Mouse (Mus musculus): ENCODE measurements around the gene Stx2. TPM values are rescaled to one million over a fixed set of nuclear protein-coding genes. Genes with fewer than 3 reads are reported as not detected.

The Stx2 gene
- total and polyA plus RNA-seq, 2 experiments from 2014 or later = 12.5 to 17.4 TPM

GRCm38 (mm10) chr5:129002571-129003011, 5.8 kb downstream of the Stx2 start:
- Histone ChIP-seq H3K4me2 (ENCODE audit: low read depth) (no peak overlapping the region), H3K9ac (no peak overlapping the region), H3K9me3 (ENCODE audit: low read length) (no peaks in the 10 kb centered on the region), H3K4me3 (ENCODE audit: low read depth, low read length) (no peak overlapping the region), H3K4me1 (ENCODE audit: insufficient read depth) (0 out of 2 replicates have a peak, but pooled peaks cover 7% of the 10 kb centered on the region), H3K27ac (ENCODE audit: low read depth, low read length) (no peak overlapping the region), H3K27me3 (ENCODE audit: insufficient read depth, low read length) (no peaks in the 10 kb centered on the region), H3K36me3 (ENCODE audit: insufficient read depth) (peaks cover 13% of the 10 kb centered on the region; the same call in 1 of the 2 replicates)
- DNase-seq (no peak), ATAC-seq (no peak)
- WGBS = 64% methylated on average over 14 of the region's 14 CpGs
- TF ChIP-seq CTCF (IDR thresholded peaks at IDR 0.05; ENCODE audit: low read depth) = no peak

- H3K4me1 ChIP-seq (ENCODE audit: insufficient read depth) = no peaks in the 10 kb centered on the region
- H3K36me3 ChIP-seq (ENCODE audit: insufficient read depth) = peaks cover 18% of the 10 kb centered on the region; the same call in 1 of the 2 replicates
- ATAC-seq (no peak), DNase-seq (no peak)
- no peak for TF ChIP-seq CTCF (IDR thresholded peaks at IDR 0.05; ENCODE audit: low read depth)
- H3K9ac ChIP-seq = no peak overlapping the region
- no peak overlapping the region for H3K4me2 ChIP-seq (ENCODE audit: low read depth)
- no peaks in the 10 kb centered on the region for H3K9me3 ChIP-seq (ENCODE audit: low read length)
- no peak overlapping the region for H3K27ac ChIP-seq (ENCODE audit: low read depth, low read length)
- WGBS = 49% methylated on average over 8 of the region's 8 CpGs
- H3K27me3 ChIP-seq (ENCODE audit: insufficient read depth, low read length) = no peaks in the 10 kb centered on the region
- H3K4me3 ChIP-seq (ENCODE audit: low read depth, low read length) = no peak overlapping the region
These were observed 7.5 kb downstream of the Stx2 start for GRCm38 (mm10) chr5:129000706-129001468.

- peak; percentile 76 for ATAC-seq
- Histone ChIP-seq H3K4me3 (ENCODE audit: low read depth, low read length) (no peak overlapping the region), H3K36me3 (ENCODE audit: insufficient read depth) (peaks cover 44% of the 10 kb centered on the region), H3K9ac (no peak overlapping the region), H3K27ac (ENCODE audit: low read depth, low read length) (no peak overlapping the region), H3K4me2 (ENCODE audit: low read depth) (no peak overlapping the region), H3K9me3 (ENCODE audit: low read length) (no peaks in the 10 kb centered on the region), H3K4me1 (ENCODE audit: insufficient read depth) (no peaks in the 10 kb centered on the region), H3K27me3 (ENCODE audit: insufficient read depth, low read length) (no peaks in the 10 kb centered on the region)
- peak; percentile 63 for DNase-seq
- WGBS = 40% methylated on average over 19 of the region's 19 CpGs
- TF ChIP-seq CTCF (IDR thresholded peaks at IDR 0.05; ENCODE audit: low read depth) = 0 out of 2 replicates have a peak, but pooled peaks have one; percentile 12
These were observed 21.0 kb downstream of the Stx2 start for GRCm38 (mm10) chr5:128987141-128987954.

GRCm38 (mm10) chr5:128985946-128986345, 22.4 kb downstream of the Stx2 start:
- Histone ChIP-seq H3K36me3 (ENCODE audit: insufficient read depth) (peaks cover 31% of the 10 kb centered on the region), H3K4me2 (ENCODE audit: low read depth) (no peak overlapping the region), H3K27me3 (ENCODE audit: insufficient read depth, low read length) (no peaks in the 10 kb centered on the region), H3K4me3 (ENCODE audit: low read depth, low read length) (no peak overlapping the region), H3K4me1 (ENCODE audit: insufficient read depth) (no peaks in the 10 kb centered on the region), H3K27ac (ENCODE audit: low read depth, low read length) (no peak overlapping the region), H3K9me3 (ENCODE audit: low read length) (no peaks in the 10 kb centered on the region), H3K9ac (no peak overlapping the region)
- DNase-seq = no peak
- no peak for ATAC-seq
- TF ChIP-seq CTCF (IDR thresholded peaks at IDR 0.05; ENCODE audit: low read depth) = no peak
- WGBS = 79% methylated on average over 13 of the region's 13 CpGs

DNA sequence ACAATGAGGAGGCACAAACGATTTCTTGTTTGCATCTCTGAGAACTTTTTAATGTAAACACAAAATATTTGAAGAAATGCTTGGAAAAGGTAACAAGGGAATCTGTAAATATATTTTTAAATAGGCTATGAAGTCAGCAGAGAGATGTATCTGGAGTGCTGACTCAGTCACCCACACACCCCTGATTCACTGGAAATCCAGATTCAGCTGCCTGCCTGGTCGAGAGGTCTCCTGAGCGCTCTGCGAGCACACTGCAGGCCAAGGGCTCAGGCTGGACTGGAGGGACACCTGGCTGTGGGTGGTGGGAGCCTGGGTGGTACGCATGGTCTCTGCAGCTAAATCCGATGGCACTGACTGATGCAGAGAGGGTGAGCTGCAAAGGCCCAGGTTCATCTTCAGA, 23.8 kb downstream of the Stx2 start:
- TF ChIP-seq CTCF (IDR thresholded peaks at IDR 0.05; ENCODE audit: low read depth) = no peak
- Histone ChIP-seq H3K4me3 (ENCODE audit: low read depth, low read length) (no peak overlapping the region), H3K27ac (ENCODE audit: low read depth, low read length) (no peak overlapping the region), H3K4me2 (ENCODE audit: low read depth) (no peak overlapping the region), H3K4me1 (ENCODE audit: insufficient read depth) (no peaks in the 10 kb centered on the region), H3K9me3 (ENCODE audit: low read length) (peaks cover 2% of the 10 kb centered on the region; the same call in 1 of the 2 replicates), H3K9ac (no peak overlapping the region), H3K27me3 (ENCODE audit: insufficient read depth, low read length) (no peaks in the 10 kb centered on the region), H3K36me3 (ENCODE audit: insufficient read depth) (peaks cover 23% of the 10 kb centered on the region)
- ATAC-seq (no peak), DNase-seq (no peak)
- WGBS = 93% methylated on average over 6 of the region's 6 CpGs

DNA sequence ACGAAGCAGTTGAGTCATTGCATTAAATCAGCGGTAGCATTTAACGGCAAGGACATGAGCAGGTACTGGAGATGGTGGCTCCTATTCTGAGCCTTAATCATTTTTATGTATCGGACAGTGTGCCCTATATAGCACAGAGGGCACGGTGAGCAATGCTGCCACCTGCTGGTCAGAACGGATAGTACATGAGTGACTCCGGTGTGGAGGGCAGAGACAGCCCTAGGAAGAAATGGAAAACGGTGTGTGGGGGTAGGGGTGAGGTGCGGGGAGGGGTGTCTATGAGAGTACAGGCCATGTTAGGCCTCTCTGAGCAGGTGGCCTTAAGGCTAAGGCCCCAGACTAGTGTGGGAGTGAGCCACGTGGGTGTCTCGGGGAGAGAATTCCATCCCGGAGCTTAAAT, 26.8 kb downstream of the Stx2 start:
- 23% methylated on average over 12 of the region's 12 CpGs for WGBS
- H3K4me2 ChIP-seq (ENCODE audit: low read depth) = no peak overlapping the region
- no peaks in the 10 kb centered on the region for H3K27me3 ChIP-seq (ENCODE audit: insufficient read depth, low read length)
- ATAC-seq (peak; percentile 74), DNase-seq (peak; percentile 76)
- no peak overlapping the region for H3K9ac ChIP-seq
- peaks cover 16% of the 10 kb centered on the region for H3K36me3 ChIP-seq (ENCODE audit: insufficient read depth)
- TF ChIP-seq CTCF (IDR thresholded peaks at IDR 0.05; ENCODE audit: low read depth) = peak; percentile 89
- peaks cover 2% of the 10 kb centered on the region; the same call in 1 of the 2 replicates for H3K9me3 ChIP-seq (ENCODE audit: low read length)
- no peak overlapping the region for H3K27ac ChIP-seq (ENCODE audit: low read depth, low read length)
- no peak overlapping the region for H3K4me3 ChIP-seq (ENCODE audit: low read depth, low read length)
- no peaks in the 10 kb centered on the region for H3K4me1 ChIP-seq (ENCODE audit: insufficient read depth)

DNA sequence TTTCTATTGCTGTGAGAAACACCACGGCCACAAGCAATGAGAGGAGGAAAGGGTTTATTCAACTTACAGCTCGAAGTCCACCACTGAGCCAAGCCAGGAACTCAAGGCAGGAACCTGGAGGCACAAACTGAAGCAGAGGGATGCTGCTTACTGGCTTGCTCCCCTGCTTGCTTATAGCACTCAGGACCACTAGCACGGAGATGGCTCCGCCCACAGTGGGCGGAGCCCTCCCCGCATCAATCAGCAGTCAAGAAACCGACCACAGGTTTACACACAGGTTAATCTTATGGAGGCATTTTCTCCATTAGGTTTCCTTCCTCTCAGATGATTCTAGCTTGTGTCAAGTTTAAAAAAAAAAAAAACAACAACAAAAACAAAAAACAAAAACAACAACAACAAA, 27.5 kb downstream of the Stx2 start:
- Histone ChIP-seq H3K27ac (ENCODE audit: low read depth, low read length) (no peak overlapping the region), H3K4me1 (ENCODE audit: insufficient read depth) (no peaks in the 10 kb centered on the region), H3K9me3 (ENCODE audit: low read length) (peaks cover 2% of the 10 kb centered on the region; the same call in 1 of the 2 replicates), H3K27me3 (ENCODE audit: insufficient read depth, low read length) (no peaks in the 10 kb centered on the region), H3K9ac (no peak overlapping the region), H3K4me2 (ENCODE audit: low read depth) (no peak overlapping the region), H3K36me3 (ENCODE audit: insufficient read depth) (peaks cover 9% of the 10 kb centered on the region), H3K4me3 (ENCODE audit: low read depth, low read length) (no peak overlapping the region)
- no peak for ATAC-seq
- 73% methylated on average over 7 of the region's 7 CpGs for WGBS
- no peak for TF ChIP-seq CTCF (IDR thresholded peaks at IDR 0.05; ENCODE audit: low read depth)
- DNase-seq = no peak

All from forebrain, postnatal 0 days (tissue).